Mouse (Mus musculus) embryo, embryonic 10 days (tissue): ENCODE data around the gene Rnf182.
A peak's percentile ranks its signal among the peaks of the same experiment; 100 is the strongest.

Experiments used
- DNase-seq: peaks from one replicate; pipeline ENCODE4 v3.0.0-alpha.2; 2015; ENCODE audit warnings: low spot score

Rnf182 gene

DNA sequence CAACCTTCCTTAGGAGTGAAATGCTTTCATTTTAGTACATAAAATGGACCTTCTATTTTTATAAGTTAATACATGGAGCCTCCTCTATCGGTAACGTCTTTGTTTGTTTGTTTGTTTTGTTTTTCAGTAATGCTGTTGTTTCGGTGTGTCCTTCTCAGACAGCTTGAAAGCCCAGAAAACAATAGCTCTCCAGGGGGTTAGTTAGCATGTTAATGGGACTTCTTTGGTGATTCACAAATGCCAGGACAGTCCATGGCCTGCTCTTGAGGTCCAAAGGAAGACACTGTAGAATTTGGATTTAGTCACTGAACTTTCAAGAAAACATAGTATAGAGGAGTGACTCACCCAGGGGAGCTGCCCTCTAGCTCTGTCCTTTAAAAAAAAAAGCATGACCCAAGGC, 843 bp upstream of the Rnf182 start:
- DNase-seq = no peak

DNA sequence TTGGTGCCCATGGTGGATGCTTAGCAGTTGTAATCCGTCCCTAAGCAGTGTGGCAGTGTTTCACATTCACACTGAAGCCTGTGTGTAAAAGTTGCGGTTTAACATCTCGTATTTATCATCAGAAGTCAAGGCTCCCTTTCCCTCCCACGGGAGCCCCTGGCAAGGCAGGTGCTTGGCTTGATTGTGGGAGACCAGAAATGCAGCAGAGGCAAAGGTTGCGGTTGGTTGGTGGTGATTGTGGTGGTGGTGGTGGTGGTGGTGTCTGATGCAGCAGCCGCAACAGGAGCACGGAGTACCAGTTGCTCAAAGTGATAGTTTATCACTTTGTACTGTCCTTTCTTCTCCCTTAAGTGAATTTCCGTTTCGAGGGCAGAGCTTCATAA, 325 bp upstream of the Rnf182 start:
- DNase-seq = no peak

DNA sequence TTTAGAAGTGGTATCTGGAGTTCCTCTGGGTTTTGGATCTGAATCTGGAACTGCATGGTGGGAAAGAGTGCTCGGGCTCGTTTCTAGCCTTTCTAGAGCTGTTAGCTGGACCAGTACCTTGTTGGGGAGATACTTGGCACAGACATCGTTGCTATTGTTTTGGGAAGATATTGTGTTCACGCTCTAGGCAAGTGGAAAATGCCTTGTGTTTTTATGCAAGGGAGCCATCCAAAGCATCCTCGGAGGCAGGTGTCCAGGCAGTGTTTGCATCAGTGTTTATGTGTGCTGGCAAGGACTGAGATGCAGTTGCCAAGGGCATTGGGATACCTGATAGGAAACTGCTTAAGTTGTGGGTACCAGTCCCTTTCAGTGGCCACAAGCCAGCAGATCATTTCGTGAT, 1.0 kb downstream of the Rnf182 start:
- DNase-seq = peak; percentile 14

DNA sequence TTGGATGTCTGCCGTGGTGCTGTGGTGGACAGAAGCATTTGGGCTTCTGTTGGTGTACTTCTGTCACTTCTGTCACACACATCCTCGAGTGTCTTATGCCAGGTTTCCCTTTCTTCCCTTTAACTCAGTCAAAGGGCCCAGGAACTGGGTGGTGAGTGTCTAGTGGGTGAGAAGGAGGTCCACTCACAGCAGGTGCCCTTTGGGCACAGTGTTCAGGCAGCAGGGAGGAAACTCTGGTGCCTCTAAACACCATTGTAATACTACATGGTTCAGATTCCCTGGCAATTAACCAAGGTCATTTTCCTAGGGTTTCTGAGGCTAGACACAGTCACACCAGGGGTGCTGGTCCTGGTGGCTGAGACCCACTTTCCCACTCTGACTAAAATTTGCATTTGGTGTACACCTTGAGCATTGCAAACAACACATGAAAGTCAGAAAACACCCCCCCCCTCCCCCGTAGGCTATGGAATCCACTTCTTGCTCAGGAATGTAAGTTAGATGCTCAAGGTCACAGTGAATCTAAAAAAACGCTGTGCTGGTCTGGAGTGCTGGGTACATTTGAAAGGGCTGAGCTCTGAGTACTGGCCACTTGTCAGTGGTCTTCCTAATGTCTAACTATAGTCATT, 4.2 kb downstream of the Rnf182 start:
- no peak for DNase-seq

DNA sequence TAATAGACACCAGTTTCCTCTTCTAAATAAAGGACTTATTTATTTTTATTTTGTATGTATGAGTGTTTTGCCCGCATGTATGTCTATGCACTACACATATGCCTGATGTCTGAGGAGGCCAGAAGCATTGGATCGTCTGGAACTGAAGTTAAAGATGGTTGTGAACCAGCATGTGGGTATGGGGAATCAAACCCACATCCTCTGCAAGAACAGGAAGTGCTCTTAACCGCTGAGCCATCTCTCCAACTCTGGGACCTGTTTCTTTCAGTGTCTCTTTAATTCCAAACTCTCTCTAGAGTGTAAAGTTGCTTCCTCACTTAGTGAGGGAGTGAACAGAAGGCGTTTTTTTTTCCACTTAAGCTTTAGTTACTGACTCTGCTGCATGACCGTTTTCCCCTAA, 12.4 kb downstream of the Rnf182 start:
- DNase-seq = no peak

DNA sequence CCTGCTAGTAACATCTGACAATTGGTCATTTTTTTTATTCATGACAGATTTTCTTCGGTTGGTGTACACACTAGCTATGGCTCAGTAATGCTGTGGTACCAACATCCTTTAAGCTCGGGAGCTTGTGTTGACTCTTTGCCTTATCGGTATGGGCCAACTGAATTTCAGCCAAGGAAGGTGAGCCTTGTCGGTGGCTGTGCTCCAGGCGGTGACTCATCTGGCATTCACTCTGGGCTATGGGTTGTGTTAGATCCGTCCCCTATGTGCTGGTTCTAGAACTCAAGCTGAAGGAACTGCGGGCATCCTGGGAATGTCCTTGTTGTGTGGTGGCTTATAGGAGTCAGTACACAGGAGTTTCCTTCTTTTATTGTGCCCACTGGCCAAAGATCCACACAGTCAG, 14.3 kb downstream of the Rnf182 start:
- DNase-seq = no peak

DNA sequence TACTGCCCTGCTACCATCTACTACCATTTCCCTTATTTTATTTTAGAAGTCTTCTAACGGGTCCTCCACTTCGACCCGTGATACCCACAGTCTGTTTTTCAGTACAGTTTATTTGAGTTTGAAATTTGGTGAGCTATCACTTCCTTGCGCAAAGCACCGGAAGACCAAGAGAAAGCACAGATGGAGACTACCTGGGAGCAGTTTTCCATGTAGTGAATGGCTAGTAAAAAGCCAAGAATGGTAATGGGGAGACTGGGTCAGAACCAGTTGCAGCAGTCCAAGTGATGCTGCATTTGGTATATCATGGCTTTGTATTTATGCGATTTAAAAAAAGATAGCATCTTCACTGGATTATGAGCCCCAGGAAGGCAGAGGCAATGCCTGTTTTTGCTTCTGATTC, 15.8 kb downstream of the Rnf182 start:
- DNase-seq = no peak

DNA sequence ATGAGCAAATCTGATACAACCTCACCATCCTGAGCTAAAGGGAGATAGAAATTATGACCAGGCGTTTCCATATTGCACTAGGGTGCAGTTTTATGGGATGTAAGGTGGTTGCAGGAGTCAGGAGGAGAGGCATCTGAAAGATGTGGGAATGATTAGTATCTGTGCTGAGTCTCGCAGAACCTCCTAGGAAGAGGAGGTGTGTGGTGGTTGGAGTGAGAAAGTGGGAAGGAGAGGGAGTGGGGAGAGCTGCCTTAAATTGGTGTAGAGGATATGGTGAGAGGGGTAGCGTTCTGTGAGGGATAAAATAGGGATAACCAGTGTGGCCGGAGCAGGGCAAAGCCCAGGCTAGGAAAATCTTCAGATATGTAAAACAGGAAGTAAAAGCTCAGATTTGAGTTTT, 17.5 kb downstream of the Rnf182 start:
- no peak for DNase-seq

DNA sequence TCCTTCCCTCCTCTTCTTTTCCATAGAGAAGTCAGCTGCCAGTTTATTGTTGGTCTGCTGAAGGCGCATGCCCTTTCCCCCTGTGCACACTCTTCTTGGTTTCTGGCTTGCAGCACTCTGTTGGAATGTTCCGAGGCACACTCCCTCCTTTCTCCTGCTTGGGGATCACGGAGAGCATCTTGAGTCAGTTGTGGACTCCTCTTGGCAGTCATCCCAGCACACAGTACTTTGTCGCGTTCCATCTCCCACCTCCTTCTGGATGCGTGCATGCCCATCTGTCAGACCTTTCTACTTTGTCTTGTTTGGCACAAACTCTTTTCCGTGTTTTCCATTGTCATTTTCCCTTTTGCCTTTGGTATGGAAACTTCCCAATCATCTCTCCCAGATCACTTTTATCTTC, 22.2 kb downstream of the Rnf182 start:
- DNase-seq = no peak

DNA sequence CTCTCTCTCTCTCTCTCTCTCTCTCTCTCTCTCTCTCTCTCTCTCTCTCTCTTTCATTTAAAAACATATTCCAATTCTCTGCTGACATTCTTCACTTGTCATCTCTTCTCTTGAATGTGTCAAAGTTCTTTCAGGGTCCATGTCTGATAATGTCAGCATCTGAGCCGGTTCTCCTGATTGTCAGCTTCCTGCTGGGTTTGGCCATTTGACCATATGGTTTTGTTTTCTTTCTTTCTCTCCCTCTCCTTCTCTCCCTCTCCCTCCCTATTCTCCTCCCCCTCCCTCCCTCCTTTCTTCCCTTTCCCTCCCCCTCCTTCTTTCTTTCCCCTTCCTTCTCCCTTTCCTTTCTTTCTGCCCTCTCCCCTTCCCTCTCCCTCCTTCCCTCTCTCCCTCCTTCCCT, 29.5 kb downstream of the Rnf182 start:
- DNase-seq = no peak

DNA sequence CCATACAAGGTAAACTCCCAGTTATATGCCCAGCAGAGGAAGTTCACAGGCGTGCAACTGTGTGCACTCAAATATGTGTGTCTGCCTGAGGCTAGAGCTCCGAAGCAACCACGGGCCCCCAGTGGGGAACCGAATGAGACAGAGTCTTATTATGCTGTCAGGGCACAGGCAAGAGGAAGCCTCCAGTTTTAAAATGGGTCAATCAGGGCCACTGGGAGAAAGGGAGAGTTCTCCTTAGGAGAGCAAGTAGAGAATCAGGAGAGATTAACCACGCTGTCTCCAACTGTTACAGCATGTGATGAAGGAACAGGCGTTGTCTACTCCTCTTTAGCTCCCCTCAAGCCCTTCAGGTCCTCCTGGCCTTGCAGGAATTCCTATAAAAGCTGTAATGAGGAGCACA, 33.0 kb downstream of the Rnf182 start:
- no peak for DNase-seq

DNA sequence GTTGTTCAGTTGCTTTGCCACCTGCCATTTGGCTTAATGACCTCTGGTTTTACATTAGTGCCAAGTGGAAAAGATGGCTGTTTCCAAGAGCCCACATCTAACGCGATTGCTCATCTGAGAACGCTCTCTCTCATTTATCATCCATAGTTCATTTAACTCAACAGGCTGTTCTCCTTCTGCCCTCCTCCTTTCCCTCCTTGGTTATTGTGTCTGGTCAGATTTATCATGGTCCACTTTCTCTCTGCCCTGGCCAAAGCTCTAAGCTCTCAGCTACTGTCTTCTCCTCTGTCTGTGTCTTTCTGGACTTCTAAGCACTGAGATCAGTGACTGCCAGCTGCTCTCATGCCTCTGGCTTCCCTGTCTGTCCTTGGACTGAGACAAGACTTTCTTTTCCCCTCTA, 35.8 kb downstream of the Rnf182 start:
- DNase-seq = peak; percentile 25

DNA sequence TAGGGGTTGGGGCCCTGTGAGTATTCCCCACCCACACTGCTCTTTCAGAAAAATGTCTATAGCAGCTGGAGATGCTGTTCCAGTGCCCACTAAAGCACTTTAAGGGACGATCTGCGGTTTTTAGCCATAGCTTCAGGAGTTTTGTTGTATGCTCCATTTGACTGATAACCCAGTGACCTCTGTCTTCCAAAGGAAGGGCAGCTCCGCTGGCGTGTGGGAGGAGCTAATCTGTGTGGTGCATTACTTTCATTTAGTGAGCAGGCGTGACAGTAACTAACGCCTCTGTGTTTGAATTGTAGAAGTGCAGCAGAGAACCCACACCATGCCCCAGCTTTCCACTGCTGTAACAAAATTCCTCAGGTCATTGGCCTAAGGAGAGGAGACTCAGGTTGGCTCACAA, 38.6 kb downstream of the Rnf182 start:
- DNase-seq = peak; percentile 10

DNA sequence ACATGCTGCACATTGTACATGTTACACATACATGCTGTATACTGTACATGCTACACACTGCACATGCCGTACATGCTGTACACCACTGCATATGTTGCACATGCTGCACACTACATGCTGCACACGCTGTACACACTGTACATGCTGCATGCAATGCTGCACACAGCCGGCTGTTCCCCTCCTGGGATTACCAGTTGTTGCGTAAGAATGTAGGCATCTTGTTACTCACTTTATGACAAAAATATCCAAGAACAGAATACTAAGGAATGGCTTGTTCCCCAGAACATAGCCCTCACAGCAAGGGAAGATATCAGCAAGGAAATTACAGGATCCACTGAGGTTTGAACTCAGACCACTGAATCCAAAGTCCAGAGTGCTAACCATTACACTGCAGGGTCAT, 47.7 kb downstream of the Rnf182 start:
- no peak for DNase-seq

DNA sequence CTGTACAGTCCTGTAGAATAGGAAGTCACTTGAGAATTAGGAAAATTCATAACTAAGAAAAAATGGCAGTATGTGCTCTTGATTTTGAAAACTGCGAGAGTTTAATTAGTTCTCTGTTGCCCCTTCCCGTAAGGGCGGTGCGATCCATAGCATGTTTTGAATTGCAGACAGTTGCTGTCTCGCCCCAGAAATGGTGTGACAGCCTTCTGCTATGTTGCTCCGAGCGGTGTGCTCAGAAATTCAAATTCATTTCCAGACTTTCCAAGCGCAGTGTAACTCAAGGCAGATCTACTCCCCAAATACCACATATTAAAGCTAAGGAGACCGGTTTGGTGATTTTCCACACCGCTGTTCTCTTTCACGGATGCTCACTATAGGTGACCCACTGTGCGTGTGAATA, 50.6 kb downstream of the Rnf182 start:
- DNase-seq = no peak

DNA sequence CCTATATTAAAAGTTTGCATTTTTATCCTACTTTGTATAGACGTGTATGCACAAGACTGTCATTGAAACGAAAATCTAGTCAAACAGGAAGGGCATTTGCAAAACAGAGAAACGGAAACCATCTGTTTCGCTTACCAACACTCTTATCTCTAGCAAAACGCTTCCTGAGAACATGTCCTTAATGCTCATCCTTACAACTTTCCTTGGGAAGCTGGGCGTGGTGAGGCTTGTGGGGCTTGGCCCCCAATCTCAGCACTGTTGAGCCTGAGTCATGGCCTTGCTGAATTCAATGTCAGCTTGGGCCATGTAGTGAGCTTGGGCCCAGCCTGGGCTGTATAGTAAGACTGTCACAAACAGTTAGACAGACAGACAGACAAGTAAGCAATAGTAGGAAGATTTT, 51.4 kb downstream of the Rnf182 start:
- no peak for DNase-seq

DNA sequence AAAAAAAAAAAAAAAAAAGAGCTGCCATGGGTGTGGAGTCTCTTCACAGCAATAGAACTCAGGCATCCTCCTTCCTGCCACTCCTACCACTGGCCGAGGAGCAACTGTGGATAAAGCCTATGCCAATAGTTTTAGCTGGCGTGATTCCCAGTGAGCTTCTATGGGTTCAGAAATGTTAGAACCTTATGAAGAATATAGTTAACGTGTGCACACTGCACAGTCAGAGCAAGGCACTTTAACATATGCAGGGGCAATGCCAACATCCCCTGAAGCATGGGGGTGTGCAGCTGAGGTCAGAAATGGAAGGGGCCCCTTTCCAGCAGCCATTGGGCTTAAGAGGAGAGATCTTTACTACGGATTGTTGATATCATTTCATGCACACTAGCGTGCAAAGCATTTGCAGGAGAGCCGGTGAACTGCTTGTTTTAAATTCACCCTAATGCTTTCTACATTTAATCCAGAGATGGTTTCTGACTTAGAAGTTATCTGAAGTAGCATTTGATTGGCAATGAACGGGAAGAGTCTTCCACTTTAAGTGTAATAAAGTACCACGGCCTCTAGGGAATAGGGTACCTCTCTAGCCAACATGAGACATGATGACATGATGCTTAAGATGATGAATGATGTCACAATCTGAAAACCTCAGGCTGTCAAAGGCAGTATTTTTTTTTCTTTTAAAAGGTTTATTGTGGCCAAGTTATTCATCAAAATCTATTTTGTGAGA, 61.8 kb downstream of the Rnf182 start:
- no peak for DNase-seq

DNA sequence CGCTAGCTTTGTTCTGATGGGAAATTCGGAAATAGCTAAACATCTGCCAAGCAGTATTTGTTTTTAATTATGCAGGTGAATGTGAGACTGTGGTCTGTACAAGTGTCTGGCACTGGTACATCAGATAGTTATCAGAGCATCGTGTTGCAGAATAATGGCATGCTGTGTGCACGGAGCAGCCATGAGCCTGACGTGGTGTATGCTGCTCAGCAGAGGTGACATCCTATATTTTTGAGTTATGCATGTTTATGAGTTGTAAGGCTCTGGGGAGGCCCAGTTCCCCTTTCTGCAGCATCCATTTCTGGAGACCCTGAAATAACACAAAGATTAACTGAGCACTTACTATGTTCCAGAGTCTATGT, 62.4 kb downstream of the Rnf182 start:
- no peak for DNase-seq

DNA sequence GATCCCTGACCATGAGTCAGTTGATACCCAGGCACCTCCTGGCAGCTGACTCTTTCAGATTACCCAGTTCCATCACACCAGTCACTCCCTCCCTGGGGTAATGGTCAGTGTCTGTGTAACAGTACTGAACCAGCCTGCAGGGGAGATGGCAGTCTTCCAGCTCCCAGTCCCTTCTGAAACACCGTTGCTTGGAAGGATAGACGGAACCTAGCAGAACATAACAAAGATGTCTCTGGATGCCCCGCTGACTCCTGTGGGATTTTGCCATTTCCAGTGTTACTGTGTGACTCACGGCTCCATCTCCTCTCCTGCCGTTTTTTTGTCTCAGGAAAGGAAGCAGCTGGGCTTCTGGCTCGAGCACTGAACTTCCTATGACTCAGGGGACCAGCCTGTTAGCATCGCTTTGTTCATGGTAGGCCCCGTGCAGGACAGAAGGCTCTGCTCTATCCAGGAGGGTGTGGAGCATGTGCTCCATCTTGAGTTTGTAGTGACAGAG, 69.0 kb downstream of the Rnf182 start:
- peak; percentile 18 for DNase-seq

DNA sequence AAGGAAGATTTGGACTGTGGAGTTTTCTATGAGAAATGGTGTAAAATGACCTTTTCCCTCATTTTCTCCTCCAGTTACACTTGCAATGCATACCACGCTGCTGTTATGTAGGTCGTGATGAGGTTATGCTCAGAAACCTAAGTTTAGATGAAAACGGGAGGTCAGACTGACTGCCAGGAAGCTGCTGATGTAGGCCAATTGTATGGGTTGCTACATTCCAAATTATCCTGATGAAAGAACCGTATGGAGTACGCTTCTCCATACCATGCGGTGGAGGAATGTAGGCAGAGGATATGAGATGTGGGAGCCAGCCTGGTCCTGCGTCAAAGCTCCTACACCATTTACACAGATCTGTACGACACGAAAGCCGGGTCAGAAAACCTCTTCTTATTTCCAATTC, 72.6 kb downstream of the Rnf182 start:
- no peak for DNase-seq

DNA sequence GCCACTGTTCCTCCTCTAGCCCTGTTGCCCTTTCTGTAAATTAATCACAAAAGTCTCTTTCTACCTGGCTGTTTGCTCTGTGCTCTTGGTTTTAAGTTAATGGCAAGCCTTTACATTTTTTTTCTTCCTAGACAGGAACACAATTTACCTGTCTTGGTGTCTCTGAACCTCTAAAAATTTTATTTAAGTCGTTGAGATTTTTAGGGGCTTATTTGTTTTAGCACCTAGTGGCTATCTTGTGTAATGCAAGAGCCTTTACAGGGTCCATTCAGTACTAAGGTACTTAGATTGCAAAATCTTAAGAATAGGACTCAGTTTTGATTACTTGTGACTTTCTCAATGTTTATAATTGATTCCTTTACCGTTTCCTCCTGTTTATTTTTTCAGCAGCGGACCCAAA, 76.2 kb downstream of the Rnf182 start:
- DNase-seq = no peak

DNA sequence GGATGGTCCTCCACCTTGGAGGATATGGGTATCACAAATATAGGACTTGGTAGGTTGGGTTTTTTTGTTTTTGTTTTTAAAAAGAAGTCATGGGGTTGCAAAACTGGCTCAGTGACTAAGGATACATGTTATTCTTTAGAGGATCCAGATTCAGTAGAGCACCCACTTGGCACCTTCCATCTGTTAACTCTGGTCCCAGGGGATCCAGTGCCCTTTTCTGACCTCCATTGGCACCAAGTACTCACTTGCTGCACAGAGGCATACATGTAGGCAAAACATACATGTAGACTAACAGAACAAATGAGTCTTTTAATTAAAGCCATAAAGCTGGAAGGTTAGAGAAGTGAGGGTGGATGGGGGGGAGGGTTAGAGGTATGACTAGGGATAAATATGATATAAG, 80.0 kb downstream of the Rnf182 start:
- DNase-seq = no peak

DNA sequence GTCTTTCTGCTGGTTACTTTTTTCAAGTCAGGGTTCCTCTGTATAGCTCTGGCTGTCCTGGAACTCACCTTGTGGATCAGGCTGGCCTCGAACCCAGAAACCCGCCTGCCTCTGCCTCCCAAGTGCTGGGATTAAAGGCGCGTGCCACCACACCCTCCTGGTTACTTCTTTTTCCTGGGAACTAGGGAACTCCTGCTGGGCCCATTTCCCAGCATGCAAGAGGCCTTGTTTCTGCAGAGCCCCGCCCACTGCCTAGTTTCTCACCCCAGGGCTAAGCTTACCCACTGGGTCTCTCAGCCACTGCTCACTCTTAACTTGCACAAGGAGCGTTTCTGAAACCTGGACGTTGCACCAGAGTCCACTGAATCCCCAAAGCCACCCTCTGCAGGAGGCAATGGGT, 80.5 kb downstream of the Rnf182 start:
- no peak for DNase-seq

DNA sequence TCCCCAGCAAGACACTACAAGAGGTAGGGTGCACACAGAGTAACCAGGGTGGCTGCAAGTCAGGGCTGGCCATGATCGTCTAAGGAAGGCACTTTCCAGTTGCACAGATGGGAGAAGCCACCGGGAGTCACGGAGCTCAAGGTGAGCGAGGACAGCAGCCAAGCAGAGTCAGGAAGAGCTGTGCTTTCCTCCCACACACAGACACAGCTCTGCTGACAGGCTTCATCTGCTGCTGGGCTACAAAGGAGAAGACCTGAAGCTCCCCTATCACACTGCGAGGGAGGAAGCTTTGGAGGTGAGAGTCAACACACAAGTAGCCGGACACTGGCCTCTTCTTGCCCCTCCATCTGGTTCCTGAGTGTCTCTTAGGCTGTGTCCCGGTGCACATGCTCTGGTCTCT, 83.0 kb downstream of the Rnf182 start:
- no peak for DNase-seq
